Mouse (Mus musculus): ENCODE measurements around the gene H2-Ob.
"Not testable (repeated sequence)": the region's sequence is repeated elsewhere in the genome, so short reads cannot be mapped to it uniquely, and the experiment has no call there.

GRCm38 (mm10) chr17:34219801-34220200 is 18.9 kb upstream of the H2-Ob start:
- not testable (repeated sequence) for TF ChIP-seq POLR2A (IDR thresholded peaks at IDR 0.05; ENCODE audit: insufficient read depth, low read length); EP300 (IDR thresholded peaks at IDR 0.05; ENCODE audit: insufficient read depth, low read depth, low read length); CTCF (IDR thresholded peaks at IDR 0.05; ENCODE audit: low read depth, low read length)
